Mouse (Mus musculus): ENCODE results near the gene Tubg2. TPM values are rescaled to one million over a fixed set of nuclear protein-coding genes. Genes with fewer than 3 reads are reported as not detected.
"Not testable (repeated sequence)": the region's sequence is repeated elsewhere in the genome, so short reads cannot be mapped to it uniquely, and the experiment has no call there.

The Tubg2 gene
- polyA plus RNA-seq, 1 experiment, result 1.9 TPM

DNA sequence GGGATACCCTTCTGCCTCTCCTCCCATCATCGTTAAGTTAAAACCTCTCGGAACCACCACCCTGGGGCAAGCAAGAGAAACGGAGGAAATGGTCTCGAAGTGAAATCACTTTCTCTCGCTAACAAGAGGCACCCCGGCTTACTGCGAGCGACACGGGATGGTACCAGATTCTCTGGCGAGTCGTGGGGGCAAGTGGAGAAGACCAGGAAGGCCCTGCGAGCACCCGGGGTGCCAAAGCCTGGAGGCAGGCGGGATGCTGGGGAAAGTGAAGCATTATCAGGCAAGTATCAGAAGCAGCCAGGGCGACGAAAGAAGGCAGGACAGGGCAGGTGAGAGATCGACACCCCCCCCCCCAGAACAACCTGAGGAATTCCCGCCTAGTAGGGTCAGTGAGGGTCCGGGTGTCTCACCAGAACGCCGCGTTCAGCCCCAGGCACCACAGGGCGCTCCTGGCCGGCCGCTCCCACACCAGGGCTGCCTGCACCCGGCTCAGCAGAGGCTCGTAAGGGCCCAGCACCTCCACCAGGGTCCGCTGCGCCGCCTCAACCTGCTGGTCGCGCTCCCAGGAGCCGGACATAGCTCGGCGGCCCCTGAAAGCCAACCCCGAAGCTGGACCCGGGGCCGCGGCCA, 36.5 kb upstream of the Tubg2 start:
- H3K36me3 ChIP-seq (ENCODE audit: control insufficient read depth, insufficient read depth, low read length), result no peaks in the 10 kb centered on the region
- peak overlapping the region; percentile 89 for H3K4me3 ChIP-seq (ENCODE audit: control insufficient read depth, low read depth, low read length)
- H3K27ac ChIP-seq (ENCODE audit: control insufficient read depth, insufficient read depth, low read depth, low read length), result peak overlapping the region; percentile 71
- H3K27me3 ChIP-seq (ENCODE audit: control insufficient read depth, insufficient read depth, low read length), result no peaks in the 10 kb centered on the region
- peaks cover 7% of the 10 kb centered on the region for H3K4me1 ChIP-seq (ENCODE audit: control insufficient read depth, insufficient read depth, low read length)
- no peak for TF ChIP-seq CTCF (IDR thresholded peaks at IDR 0.05; ENCODE audit: control insufficient read depth, insufficient read depth, insufficient replicate concordance, low read depth, low read length)
- TF ChIP-seq POLR2A (IDR thresholded peaks at IDR 0.05; ENCODE audit: control insufficient read depth, low read depth, low read length), result no peak

GRCm38 (mm10) chr11:101119761-101120544, 35.8 kb upstream of the Tubg2 start, which contains the start of the genes Retreg3 and Tubg1:
TSS of gene Retreg3 (minus strand) at chr11:101119893.
TSS of gene Tubg1 (plus strand) at chr11:101119938.
- Histone ChIP-seq H3K4me3 (ENCODE audit: control insufficient read depth, low read depth, low read length) (peak within 1 kb of the TSS; percentile 89), H3K4me1 (ENCODE audit: control insufficient read depth, insufficient read depth, low read length) (peaks cover 7% of the 10 kb centered on the region), H3K27ac (ENCODE audit: control insufficient read depth, insufficient read depth, low read depth, low read length) (peak within 1 kb of the TSS; percentile 85), H3K36me3 (ENCODE audit: control insufficient read depth, insufficient read depth, low read length) (no peaks in the 10 kb centered on the region), H3K27me3 (ENCODE audit: control insufficient read depth, insufficient read depth, low read length) (no peaks in the 10 kb centered on the region)
- TF ChIP-seq POLR2A (IDR thresholded peaks at IDR 0.05; ENCODE audit: control insufficient read depth, low read depth, low read length) (peak; percentile 93), CTCF (IDR thresholded peaks at IDR 0.05; ENCODE audit: control insufficient read depth, insufficient read depth, insufficient replicate concordance, low read depth, low read length) (no peak)

- Histone ChIP-seq H3K27ac (ENCODE audit: control insufficient read depth, insufficient read depth, low read depth, low read length) (peak overlapping the region; percentile 85), H3K4me3 (ENCODE audit: control insufficient read depth, low read depth, low read length) (peak overlapping the region; percentile 89), H3K27me3 (ENCODE audit: control insufficient read depth, insufficient read depth, low read length) (no peaks in the 10 kb centered on the region), H3K4me1 (ENCODE audit: control insufficient read depth, insufficient read depth, low read length) (peaks cover 7% of the 10 kb centered on the region), H3K36me3 (ENCODE audit: control insufficient read depth, insufficient read depth, low read length) (no peaks in the 10 kb centered on the region)
- no peak for TF ChIP-seq POLR2A (IDR thresholded peaks at IDR 0.05; ENCODE audit: control insufficient read depth, low read depth, low read length)
- no peak for TF ChIP-seq CTCF (IDR thresholded peaks at IDR 0.05; ENCODE audit: control insufficient read depth, insufficient read depth, insufficient replicate concordance, low read depth, low read length)
Observed at GRCm38 (mm10) chr11:101120545-101121188, 35.0 kb upstream of the Tubg2 start.

DNA sequence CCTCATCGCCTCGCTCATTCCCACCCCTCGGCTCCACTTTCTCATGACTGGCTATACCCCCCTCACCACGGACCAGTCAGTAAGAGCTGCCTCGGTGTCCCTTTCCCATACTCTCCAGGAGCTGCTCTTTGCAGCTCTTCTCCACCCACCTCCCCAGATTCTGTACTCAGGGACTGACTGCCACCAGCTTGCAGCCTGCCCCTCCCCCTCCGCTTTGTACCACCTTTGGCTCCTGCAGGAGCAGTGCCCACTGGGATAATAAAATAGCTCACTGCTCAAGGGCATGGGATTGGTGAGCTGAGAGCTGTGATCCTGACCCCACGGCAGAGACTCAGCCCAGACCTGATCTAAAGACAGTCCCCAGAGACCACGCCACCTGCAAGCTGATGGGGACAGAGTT, 31.2 kb upstream of the Tubg2 start:
- not testable (repeated sequence) for H3K4me1 ChIP-seq (ENCODE audit: control insufficient read depth, insufficient read depth, low read length); H3K27me3 ChIP-seq (ENCODE audit: control insufficient read depth, insufficient read depth, low read length); H3K4me3 ChIP-seq (ENCODE audit: control insufficient read depth, low read depth, low read length); H3K36me3 ChIP-seq (ENCODE audit: control insufficient read depth, insufficient read depth, low read length); H3K27ac ChIP-seq (ENCODE audit: control insufficient read depth, insufficient read depth, low read depth, low read length)

- H3K4me3 ChIP-seq (ENCODE audit: control insufficient read depth, low read depth, low read length); H3K36me3 ChIP-seq (ENCODE audit: control insufficient read depth, insufficient read depth, low read length); H3K27me3 ChIP-seq (ENCODE audit: control insufficient read depth, insufficient read depth, low read length); H3K4me1 ChIP-seq (ENCODE audit: control insufficient read depth, insufficient read depth, low read length); H3K27ac ChIP-seq (ENCODE audit: control insufficient read depth, insufficient read depth, low read depth, low read length): not testable (repeated sequence)
Observed at GRCm38 (mm10) chr11:101125008-101125407, 30.7 kb upstream of the Tubg2 start.

DNA sequence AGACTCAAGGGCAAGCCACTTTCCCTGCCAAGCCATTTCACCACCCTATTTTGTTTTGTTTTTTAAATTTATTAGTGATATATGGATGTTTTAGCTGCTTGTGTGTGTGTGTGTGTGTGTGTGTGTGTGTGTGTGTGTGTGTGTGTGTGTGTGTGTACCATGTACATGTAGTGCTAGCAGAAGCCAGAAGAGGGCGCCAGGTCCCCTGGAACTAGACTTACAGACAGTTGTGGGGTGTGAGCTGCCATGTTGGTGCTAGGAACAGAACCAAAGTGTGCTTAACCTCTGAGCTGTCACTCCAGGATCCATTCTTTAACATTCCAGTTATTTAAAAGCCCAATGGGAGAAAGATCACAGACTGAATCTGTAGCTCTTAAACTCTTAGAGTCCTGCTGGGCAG, 28.6 kb upstream of the Tubg2 start:
- Histone ChIP-seq H3K4me1 (ENCODE audit: control insufficient read depth, insufficient read depth, low read length) (no peaks in the 10 kb centered on the region), H3K36me3 (ENCODE audit: control insufficient read depth, insufficient read depth, low read length) (no peaks in the 10 kb centered on the region), H3K4me3 (ENCODE audit: control insufficient read depth, low read depth, low read length) (no peak overlapping the region), H3K27me3 (ENCODE audit: control insufficient read depth, insufficient read depth, low read length) (no peaks in the 10 kb centered on the region), H3K27ac (ENCODE audit: control insufficient read depth, insufficient read depth, low read depth, low read length) (no peak overlapping the region)
- TF ChIP-seq CTCF (IDR thresholded peaks at IDR 0.05; ENCODE audit: control insufficient read depth, insufficient read depth, insufficient replicate concordance, low read depth, low read length), result peak; percentile 8; the same call in 1 of the 2 replicates
- TF ChIP-seq POLR2A (IDR thresholded peaks at IDR 0.05; ENCODE audit: control insufficient read depth, low read depth, low read length), result no peak

- no peak for TF ChIP-seq CTCF (IDR thresholded peaks at IDR 0.05; ENCODE audit: control insufficient read depth, insufficient read depth, insufficient replicate concordance, low read depth, low read length)
- TF ChIP-seq POLR2A (IDR thresholded peaks at IDR 0.05; ENCODE audit: control insufficient read depth, low read depth, low read length), result no peak
- Histone ChIP-seq H3K36me3 (ENCODE audit: control insufficient read depth, insufficient read depth, low read length) (no peaks in the 10 kb centered on the region), H3K27ac (ENCODE audit: control insufficient read depth, insufficient read depth, low read depth, low read length) (no peak overlapping the region), H3K4me1 (ENCODE audit: control insufficient read depth, insufficient read depth, low read length) (no peaks in the 10 kb centered on the region), H3K4me3 (ENCODE audit: control insufficient read depth, low read depth, low read length) (no peak overlapping the region), H3K27me3 (ENCODE audit: control insufficient read depth, insufficient read depth, low read length) (no peaks in the 10 kb centered on the region)
Observed at GRCm38 (mm10) chr11:101128996-101129577, 26.6 kb upstream of the Tubg2 start.

All from testis, adult 2 months (tissue).